Mouse (Mus musculus) heart, adult 18-20 months (tissue): ENCODE data around the gene Kpnb1. TPM values are rescaled to one million over a fixed set of nuclear protein-coding genes. Genes with fewer than 3 reads are reported as not detected.
A peak's percentile ranks its signal among the peaks of the same experiment; 100 is the strongest.

ENCODE experiments used
- DNase-seq, 2 experiments: peaks; one replicate each; pipeline ENCODE4 v3.0.0; 2021 to 2022; ENCODE audit warnings: mixed read lengths in 1 of 2
- total RNA-seq, 2 experiments: library from RNA; stranded (reverse); gene quantifications; 2 replicates each; pipeline ENCODE4 v1.2.3; 2021

The Kpnb1 gene
- total RNA-seq, 2 experiments from 2014 or later = 80.8 to 82.9 TPM

DNA sequence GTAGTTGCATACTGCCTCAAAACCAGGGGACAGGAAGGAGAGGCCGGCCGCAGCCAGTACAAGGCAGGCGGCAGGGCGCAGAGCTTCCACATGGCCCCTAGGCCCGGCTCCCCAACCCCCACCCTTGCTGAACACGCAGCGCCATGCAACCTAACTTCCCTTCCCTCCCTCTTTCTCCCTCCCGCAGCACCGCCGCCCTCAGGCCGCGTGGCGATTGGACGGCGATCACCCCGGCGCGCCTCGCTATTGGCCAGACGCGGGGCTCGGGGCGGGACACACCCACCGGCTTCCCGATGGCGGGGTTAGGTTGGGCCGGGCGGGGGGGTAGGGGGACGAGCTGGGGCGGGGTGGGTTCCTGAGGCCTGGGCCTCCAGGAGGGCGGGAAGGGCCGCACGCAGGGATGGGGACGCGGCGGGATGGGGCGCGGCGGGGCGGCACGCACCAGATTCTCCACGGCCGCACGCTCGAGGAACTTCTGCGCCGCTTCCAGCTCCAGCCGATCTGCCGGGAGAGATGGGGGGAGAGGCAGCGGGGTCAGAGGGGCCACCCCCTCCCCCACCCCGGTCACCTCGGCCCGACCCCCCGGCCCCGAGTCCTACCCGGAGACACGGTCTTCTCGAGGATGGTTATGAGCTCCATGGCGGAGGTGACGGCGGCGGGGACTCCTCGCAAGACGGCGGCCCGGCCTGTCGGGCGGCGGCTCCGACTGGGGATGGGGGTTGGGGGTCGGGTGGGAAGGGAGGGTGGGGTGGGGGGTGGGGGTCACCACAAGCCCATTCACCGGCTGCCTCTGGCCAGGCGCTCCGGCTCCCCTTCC is 526 bp downstream of the Kpnb1 start:
- peak; percentile 98 to 99 for DNase-seq

DNA sequence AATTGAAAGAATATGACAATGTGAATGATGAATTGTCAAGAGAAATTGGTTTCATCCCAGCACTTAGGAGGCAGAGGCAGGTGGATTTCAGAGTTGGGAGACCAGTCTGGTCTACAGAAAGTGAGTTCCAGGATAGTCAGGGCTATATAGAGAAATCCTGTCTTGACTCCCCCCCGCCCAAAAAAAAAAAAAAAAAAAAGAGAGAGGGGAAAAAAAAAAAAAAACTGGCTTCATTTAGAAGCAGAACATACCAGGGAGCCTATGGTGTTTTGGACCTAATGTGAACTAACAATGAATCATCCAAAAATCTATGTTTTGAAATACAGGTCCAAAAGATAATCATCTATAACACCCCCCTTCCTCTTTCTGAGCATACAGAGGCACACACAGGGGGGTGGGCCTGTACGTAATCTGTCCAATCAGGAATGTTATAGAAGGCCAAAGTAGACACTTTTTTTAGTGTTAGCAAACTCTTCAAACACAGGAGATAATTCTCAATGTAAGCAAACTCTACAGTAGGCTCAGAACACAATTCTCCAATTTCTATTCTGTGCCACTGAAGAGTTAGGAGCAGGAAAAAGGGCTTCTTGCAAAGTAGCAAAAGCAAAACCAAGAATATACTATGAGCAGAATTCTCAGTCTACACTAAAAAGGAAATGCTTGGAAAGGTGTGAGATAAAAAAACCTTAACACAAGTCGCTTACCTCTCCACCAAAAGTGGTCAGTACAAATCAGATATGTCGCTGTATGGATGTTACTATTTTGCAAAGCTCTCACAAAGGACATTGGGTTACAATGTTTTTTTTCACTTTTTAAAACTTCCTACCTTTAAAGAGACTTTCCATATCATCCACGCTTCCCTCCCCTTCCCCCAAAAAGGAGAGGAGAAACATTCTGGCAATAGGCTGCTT is 1.7 kb downstream of the Kpnb1 start:
- DNase-seq = no peak

- DNase-seq = peak in 1 of 2 experiments; percentile 19
Observed at GRCm38 (mm10) chr11:97184875-97185274, 2.8 kb downstream of the Kpnb1 start.

DNA sequence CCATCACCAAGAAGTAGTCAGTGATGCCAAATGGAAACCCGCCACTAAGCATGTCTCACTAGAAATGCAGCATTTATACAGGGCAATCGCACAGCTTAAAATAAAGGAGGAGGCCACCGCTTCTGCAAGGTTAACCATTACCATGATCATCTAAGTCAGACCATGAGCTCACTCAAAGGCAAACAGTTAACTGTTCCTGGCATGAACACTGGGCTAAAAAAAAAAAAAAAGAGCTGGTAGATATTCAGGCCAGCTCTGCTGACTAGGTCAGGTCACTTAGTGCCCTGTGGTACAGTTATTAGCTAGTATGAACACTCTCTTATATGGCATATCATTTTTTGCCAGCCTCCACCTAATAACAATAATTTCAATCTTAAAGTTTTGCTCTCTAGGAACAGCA is 5.2 kb downstream of the Kpnb1 start:
- no peak for DNase-seq

DNA sequence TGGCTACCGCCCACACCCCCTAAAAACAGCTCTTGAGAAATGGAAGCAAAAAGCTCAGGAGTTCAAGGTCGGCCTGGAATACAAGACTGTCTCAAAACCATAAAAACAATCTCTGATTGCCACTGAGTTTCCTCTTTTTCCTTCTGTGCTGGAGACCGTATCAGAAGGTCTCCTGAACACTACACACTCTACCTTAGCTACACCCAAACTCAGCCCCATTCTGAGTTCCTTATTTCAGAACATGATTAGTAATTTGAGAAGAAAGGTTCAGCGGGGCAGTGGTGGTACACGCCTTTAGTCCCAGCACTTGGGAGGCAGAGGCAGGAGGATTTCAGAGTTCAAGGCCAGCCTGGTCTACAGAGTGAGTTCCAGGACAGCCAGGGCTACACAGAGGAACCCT is 6.6 kb downstream of the Kpnb1 start:
- DNase-seq = no peak

DNA sequence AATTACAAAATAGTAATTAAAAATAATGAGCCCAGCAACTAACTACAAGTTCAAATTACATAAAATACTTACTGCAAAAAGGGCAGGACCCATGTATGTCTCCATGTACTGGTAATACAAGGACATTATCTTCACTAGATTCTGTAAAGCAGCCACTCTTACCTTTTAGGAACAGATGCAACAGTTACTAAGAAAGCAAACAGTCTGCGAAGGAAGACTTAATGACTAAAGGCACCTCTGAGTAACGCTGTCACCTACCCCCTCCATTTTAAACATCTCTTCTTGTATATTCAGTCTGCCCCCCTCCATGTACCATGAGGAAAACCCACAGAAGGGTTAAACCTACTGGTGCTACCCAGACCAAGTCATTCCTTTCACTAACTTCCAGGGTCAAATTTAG is 9.5 kb downstream of the Kpnb1 start:
- DNase-seq = no peak

DNA sequence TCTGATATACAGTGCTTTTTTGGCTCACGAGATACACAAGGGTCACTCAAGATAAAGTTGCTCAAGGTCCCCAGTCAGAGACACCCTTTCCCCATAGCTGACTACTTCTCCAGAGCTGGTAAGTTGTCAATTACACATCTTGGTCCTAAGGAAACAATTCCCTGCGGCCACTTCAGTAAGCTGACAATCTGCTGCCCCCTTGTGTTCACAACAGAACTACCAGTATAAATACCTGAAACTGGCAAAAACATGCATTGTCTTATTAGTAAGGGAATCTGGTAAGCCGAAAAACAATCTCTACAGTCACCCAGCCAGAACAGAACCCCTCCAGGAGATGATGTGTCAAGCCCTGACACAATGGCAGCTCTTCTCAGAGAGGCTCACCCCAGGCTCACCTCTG is 10.8 kb downstream of the Kpnb1 start:
- DNase-seq = peak; percentile 45 to 70

GRCm38 (mm10) chr11:97175499-97175898 is 12.2 kb downstream of the Kpnb1 start:
- no peak for DNase-seq

DNA sequence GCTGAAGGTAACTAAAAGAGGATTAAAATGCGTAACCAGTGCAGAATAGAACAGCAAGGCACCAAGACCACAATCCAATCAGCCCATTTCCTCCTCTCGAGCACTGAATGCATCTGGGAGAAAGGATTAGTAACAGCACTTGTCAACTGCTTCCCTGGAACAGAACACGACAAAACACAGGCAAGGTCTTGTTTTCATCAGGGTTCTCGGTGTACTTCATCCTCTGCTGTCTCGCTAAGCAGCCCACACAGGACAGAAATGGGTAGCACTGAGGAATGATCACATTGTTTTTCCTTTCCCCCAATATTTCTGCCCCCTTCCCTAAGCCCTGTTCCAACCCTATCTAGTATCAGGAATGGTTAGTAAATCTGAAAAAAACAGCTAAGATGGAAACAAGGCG is 27.3 kb downstream of the Kpnb1 start:
- DNase-seq = no peak

- no peak for DNase-seq
Observed at GRCm38 (mm10) chr11:97156999-97157398, 30.7 kb downstream of the Kpnb1 start.

DNA sequence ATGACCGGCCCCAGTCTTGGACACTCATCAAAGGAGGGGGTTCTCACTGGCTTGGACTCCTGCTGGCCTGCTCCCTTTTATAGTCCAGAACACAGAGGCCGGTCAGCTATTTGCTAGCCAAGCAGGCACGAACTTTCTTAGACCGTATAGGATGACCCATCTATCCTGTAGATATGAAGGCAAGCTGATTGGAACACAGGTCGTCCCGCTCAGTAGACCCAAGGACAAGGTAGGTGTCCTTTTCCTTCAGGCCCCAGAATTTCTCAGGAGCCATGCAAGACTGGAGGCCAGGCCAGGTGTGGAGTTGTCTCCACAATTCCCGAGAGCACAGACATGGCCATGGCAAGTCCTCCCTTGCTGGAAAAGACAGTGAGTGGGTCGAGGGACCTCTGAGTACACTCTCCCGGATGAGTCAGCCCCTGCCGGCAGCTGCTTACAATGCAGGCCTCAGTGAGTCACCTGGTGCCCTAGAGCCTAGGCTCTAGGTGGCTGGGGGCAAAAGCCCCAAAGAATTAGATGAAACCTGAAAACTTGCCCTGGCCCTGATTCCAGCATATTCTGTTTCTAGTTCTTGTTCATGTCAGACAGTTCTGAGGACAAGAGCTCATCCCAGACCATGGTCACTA is 34.9 kb downstream of the Kpnb1 start:
- DNase-seq = no peak

- peak; percentile 51 to 65 for DNase-seq
Observed at GRCm38 (mm10) chr11:97152023-97152426, 35.7 kb downstream of the Kpnb1 start.

DNA sequence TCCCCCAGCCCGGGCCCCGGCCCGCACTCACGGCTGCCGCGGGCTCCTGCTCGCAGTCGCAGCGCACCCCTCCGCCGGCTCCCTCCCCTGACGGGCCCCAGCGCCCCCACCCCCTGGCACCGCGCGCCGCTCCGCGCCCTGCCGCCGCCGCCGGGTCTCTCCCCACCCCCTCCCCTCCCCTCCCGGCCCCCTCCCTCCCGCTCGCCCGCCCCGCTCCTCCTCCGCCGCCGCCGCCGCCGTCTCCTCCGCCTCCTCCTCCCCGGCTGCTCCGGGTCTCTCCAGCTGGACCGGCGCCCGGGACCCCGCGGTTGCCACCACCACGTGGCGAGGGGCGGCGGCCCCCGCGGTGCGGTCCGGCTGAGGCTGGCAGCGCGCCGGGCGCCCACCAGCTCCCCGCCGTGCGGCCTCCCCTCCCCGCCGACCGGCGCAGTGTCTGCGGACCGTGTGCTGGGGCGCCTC is 36.3 kb downstream of the Kpnb1 start, which contains the start of gene Tbkbp1:
TSS of gene Tbkbp1 (minus strand) at position 153 of the 459 bp plus-strand sequence.
- DNase-seq = peak; percentile 34 to 41

DNA sequence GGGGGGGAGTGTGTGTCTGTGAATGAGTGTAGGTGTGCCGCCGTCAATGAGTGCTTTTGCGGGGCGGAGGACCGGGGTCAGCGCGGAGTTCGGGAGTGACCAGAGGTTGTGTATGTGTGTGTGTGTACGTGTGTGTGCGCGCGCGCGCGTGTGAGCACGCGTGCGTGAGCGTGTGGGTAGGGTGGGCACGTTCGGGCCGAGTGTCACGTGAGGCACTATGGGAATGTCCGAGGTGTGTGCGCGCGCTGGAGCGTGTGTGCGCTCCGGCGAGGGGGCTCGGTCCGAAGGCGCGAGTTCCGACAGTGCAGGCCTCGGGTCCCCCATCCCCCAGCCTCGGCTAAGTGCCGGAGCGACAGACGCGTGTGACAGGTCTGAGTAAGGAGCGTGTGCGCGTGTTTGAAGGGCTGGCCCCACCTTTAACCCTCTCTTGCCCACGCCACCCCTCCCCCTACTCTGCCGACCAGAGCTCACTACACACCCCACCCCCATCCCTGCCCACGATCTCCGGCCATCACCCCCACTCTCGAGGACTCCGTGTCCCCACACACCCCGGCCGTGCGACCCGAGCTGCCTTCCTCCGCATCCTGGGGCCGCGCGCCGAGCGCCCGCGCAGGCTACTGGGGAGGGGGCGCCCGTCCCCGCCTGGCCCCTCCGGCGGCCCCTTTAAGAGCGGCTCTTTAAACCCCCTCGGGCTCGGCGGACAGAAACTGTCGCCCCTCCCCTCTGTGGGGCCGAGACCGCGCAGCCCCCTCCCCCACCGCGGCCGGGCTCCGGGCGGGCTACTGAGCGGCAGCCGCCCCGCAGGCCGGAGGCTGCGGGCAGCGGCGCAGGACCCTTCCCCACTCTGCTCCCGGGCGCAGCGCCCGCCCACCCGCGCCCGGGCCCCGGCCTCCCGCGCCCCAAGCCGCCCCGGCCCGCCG is 37.0 kb downstream of the Kpnb1 start:
- DNase-seq = peak; percentile 74

GRCm38 (mm10) chr11:97149995-97150410 is 37.7 kb downstream of the Kpnb1 start:
- DNase-seq = peak; percentile 86 to 94

DNA sequence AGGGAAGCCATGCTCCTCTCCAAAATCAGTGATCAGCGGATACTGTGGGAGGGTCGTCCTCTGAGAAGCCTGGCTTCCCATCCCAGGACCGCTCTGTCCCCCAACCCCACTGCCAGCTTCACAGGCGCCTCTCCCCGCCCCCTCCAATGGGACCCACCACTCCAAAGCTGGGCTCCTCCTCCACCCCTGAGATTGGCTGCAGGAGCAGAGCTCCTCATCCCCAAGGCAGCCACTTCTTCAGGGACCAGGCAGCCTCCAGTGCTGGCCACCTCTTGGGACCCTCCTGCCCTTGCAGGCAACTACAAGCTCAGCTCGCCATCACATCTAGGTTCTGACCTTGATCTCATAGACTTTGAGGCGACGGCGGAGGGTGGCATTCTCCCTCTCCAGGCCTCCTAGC is 38.7 kb downstream of the Kpnb1 start:
- no peak for DNase-seq

- DNase-seq = peak; percentile 24 to 37
Observed at GRCm38 (mm10) chr11:97148591-97148990, 39.1 kb downstream of the Kpnb1 start.

GRCm38 (mm10) chr11:97147333-97147732 is 40.3 kb downstream of the Kpnb1 start:
- DNase-seq = no peak

DNA sequence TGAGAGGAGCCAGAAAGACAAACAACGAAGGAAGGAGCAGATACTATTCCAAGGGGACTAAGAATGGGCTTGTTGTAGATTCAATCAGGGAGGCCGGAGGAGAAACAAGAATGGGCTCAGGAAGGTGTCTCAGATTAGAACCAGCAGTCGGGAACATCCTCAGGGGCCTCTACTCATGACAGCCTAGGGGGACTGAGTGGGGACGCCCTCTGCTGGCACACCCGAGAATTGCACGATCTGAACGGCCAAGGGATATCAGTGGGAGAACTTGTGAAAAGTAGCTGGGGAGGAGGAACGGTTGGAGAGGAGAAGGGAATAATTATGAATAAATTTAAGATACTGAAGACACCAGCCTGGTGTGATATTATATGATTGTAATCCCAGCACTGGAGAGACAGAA is 41.0 kb downstream of the Kpnb1 start:
- DNase-seq = peak; percentile 63 to 84

DNA sequence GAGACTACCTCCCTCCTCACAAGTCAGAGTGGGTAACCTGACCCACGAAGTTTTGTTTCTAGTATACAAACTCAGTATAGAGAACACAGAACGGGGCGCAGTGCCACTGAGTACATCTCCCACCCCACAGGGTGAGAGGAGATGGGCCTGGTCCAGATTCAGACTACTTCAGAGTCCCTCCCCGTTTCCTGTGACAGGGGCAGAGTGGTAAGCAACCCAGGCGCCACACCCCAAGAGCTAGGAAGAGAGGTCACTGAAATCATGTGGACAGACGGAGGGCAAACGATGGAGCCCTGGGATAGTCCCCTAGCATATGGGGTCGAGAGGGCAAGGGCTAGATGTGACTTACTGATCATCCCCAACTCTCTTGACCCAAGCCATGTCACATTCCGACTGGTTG is 41.7 kb downstream of the Kpnb1 start:
- DNase-seq = no peak

- no peak for DNase-seq
Observed at GRCm38 (mm10) chr11:97145320-97145719, 42.4 kb downstream of the Kpnb1 start.
